Mouse (Mus musculus) hindbrain, postnatal 0 days (tissue): Measurements from ENCODE around the gene Malrd1. TPM values are rescaled to one million over a fixed set of nuclear protein-coding genes. Genes with fewer than 3 reads are reported as not detected.
A peak's percentile ranks its signal among the peaks of the same experiment; 100 is the strongest.

Source experiments
- ATAC-seq: fragments of 200-750 bp; cut with Nextera tagmentation; 2 replicates; pipeline ENCODE4 v1.8.0; 2017; ENCODE audit warnings: mild to moderate bottlenecking, moderate TSS enrichment, moderate library complexity
- DNase-seq: peaks from one replicate; pipeline ENCODE4 v3.0.0-alpha.2; 2015; ENCODE audit warnings: low spot score
- H3K27ac ChIP-seq: fragments of 300-500 bp; sonication (generic); 2 replicates; pipeline ENCODE4 v1.5.1; 2014; ENCODE audit warnings: mild to moderate bottlenecking
- H3K27me3 ChIP-seq: fragments of 300-500 bp; sonication (generic); 2 replicates; pipeline ENCODE4 v1.6.1; 2014; ENCODE audit warnings: low read length, mixed read lengths; ENCODE audit not compliant: insufficient read depth
- H3K36me3 ChIP-seq: fragments of 300-500 bp; sonication (generic); 2 replicates; pipeline ENCODE4 v1.6.1; 2014; ENCODE audit warnings: low read length, mixed read lengths; ENCODE audit not compliant: insufficient read depth
- H3K4me1 ChIP-seq: fragments of 300-500 bp; sonication (generic); 2 replicates; pipeline ENCODE4 v1.6.1; 2014; ENCODE audit warnings: antibody characterized with exemption, low read length, mixed read lengths; ENCODE audit not compliant: insufficient read depth
- H3K4me2 ChIP-seq: fragments of 300-500 bp; sonication (generic); 2 replicates; pipeline ENCODE4 v1.6.1; 2014; ENCODE audit warnings: low read depth, mild to moderate bottlenecking, low read length, moderate library complexity, mixed read lengths
- H3K4me3 ChIP-seq: fragments of 300-500 bp; sonication (generic); 2 replicates; pipeline ENCODE4 v1.5.1; 2014; ENCODE audit warnings: low read length
- H3K9ac ChIP-seq: fragments of 300-500 bp; sonication (generic); replicated peaks from 2 replicates; pipeline ENCODE4 v1.6.1; 2014; ENCODE audit warnings: mild to moderate bottlenecking, low read length, moderate library complexity, mixed read lengths
- H3K9me3 ChIP-seq: fragments of 300-500 bp; sonication (generic); 2 replicates; pipeline ENCODE4 v1.6.1; 2016; ENCODE audit warnings: low read length, mixed read lengths
- CTCF ChIP-seq: IDR thresholded peaks from 2 replicates; pipeline ENCODE4 v1.5.1; 2016; ENCODE audit warnings: antibody characterized with exemption, control low read depth, low read depth
- WGBS: fragments of 180-500 bp; shearing (Covaris S2); extraction: QIAGEN DNeasy Blood & Tissue Kit; methylation state at CpG from one replicate; pipeline ENCODE4 v1.1.7; 2014; 5-methylcytosine and 5-hydroxymethylcytosine counted together
- polyA plus RNA-seq: library from polyadenylated mRNA; unstranded; fragments of >200 nt; fragmentation: Nextera tagmentation; extraction: Ambion mirVana; gene quantifications from 2 replicates; pipeline ENCODE4 v1.2.1, GENCODE M21; 2015
- total RNA-seq: library from RNA; depleted of rRNA; stranded (reverse); fragments of >200 nt; gene quantifications from 2 replicates; pipeline ENCODE4 v1.2.3, GENCODE M21; 2014

Gene Malrd1
- total and polyA plus RNA-seq, 2 experiments from 2014 or later: 0.15 to 0.26 TPM

- DNase-seq (no peak), ATAC-seq (0 out of 2 replicates have a peak, but pooled peaks have one; percentile 21)
- WGBS: 86% methylated on average over 5 of the region's 5 CpGs
These were observed 637.1 kb downstream of the Malrd1 start for GRCm38 (mm10) chr2:16163246-16163989.

GRCm38 (mm10) chr2:16168611-16169010 is 642.3 kb downstream of the Malrd1 start:
- no peaks in the 10 kb centered on the region for H3K9me3 ChIP-seq
- no peaks in the 10 kb centered on the region for H3K4me1 ChIP-seq
- TF ChIP-seq CTCF: no peak
- H3K4me2 ChIP-seq: no peak overlapping the region
- no peaks in the 10 kb centered on the region for H3K36me3 ChIP-seq
- no peak overlapping the region for H3K4me3 ChIP-seq
- ATAC-seq (no peak), DNase-seq (no peak)
- H3K27ac ChIP-seq: no peak overlapping the region
- 67% methylated on average over 2 of the region's 2 CpGs for WGBS
- H3K9ac ChIP-seq: no peak overlapping the region
- no peaks in the 10 kb centered on the region for H3K27me3 ChIP-seq

More at GRCm38 (mm10) chr2:16163246-16163989, 637.1 kb downstream of the Malrd1 start:
- Histone ChIP-seq H3K9ac (no peak overlapping the region), H3K4me2 (no peak overlapping the region), H3K9me3 (no peaks in the 10 kb centered on the region), H3K4me1 (no peaks in the 10 kb centered on the region), H3K36me3 (no peaks in the 10 kb centered on the region), H3K27me3 (no peaks in the 10 kb centered on the region), H3K27ac (no peak overlapping the region), H3K4me3 (no peak overlapping the region)
- no peak for TF ChIP-seq CTCF

GRCm38 (mm10) chr2:16172086-16172485 is 645.8 kb downstream of the Malrd1 start:
- ATAC-seq (no peak), DNase-seq (no peak)
- Histone ChIP-seq H3K4me3 (no peak overlapping the region), H3K27ac (no peak overlapping the region), H3K4me1 (no peaks in the 10 kb centered on the region), H3K27me3 (no peaks in the 10 kb centered on the region), H3K9me3 (no peaks in the 10 kb centered on the region), H3K36me3 (no peaks in the 10 kb centered on the region), H3K9ac (no peak overlapping the region), H3K4me2 (no peak overlapping the region)
- no peak for TF ChIP-seq CTCF

GRCm38 (mm10) chr2:16173355-16173754 is 647.1 kb downstream of the Malrd1 start:
- H3K9ac ChIP-seq: no peak overlapping the region
- H3K4me2 ChIP-seq: no peak overlapping the region
- no peak for TF ChIP-seq CTCF
- no peak for DNase-seq
- H3K36me3 ChIP-seq: no peaks in the 10 kb centered on the region
- no peak overlapping the region for H3K27ac ChIP-seq
- no peak for ATAC-seq
- WGBS: 33% methylated on average over 2 of the region's 2 CpGs
- H3K4me1 ChIP-seq: no peaks in the 10 kb centered on the region
- H3K9me3 ChIP-seq: no peaks in the 10 kb centered on the region
- no peaks in the 10 kb centered on the region for H3K27me3 ChIP-seq
- H3K4me3 ChIP-seq: no peak overlapping the region

GRCm38 (mm10) chr2:16182140-16182539 is 655.9 kb downstream of the Malrd1 start:
- no peak for DNase-seq
- TF ChIP-seq CTCF: no peak
- no peaks in the 10 kb centered on the region for H3K36me3 ChIP-seq
- H3K4me2 ChIP-seq: no peak overlapping the region
- H3K27ac ChIP-seq: no peak overlapping the region
- 60% methylated on average over 2 of the region's 2 CpGs for WGBS
- no peaks in the 10 kb centered on the region for H3K4me1 ChIP-seq
- ATAC-seq: no peak
- H3K9me3 ChIP-seq: no peaks in the 10 kb centered on the region
- no peak overlapping the region for H3K9ac ChIP-seq
- H3K4me3 ChIP-seq: no peak overlapping the region
- H3K27me3 ChIP-seq: no peaks in the 10 kb centered on the region

GRCm38 (mm10) chr2:16183158-16183557 is 656.9 kb downstream of the Malrd1 start:
- DNase-seq (no peak), ATAC-seq (no peak)
- no peaks in the 10 kb centered on the region for H3K36me3 ChIP-seq
- no peaks in the 10 kb centered on the region for H3K27me3 ChIP-seq
- H3K9me3 ChIP-seq: no peaks in the 10 kb centered on the region
- H3K4me1 ChIP-seq: no peaks in the 10 kb centered on the region
- H3K4me3 ChIP-seq: no peak overlapping the region
- no peak overlapping the region for H3K9ac ChIP-seq
- no peak overlapping the region for H3K27ac ChIP-seq
- 95% methylated on average over 2 of the region's 2 CpGs for WGBS
- no peak overlapping the region for H3K4me2 ChIP-seq
- no peak for TF ChIP-seq CTCF

- H3K27ac ChIP-seq: no peak overlapping the region
- H3K36me3 ChIP-seq: no peaks in the 10 kb centered on the region
- no peaks in the 10 kb centered on the region for H3K27me3 ChIP-seq
- no peaks in the 10 kb centered on the region for H3K9me3 ChIP-seq
- TF ChIP-seq CTCF: no peak
- H3K4me2 ChIP-seq: no peak overlapping the region
- 75% methylated on average over 2 of the region's 2 CpGs for WGBS
- DNase-seq (no peak), ATAC-seq (no peak)
- no peak overlapping the region for H3K9ac ChIP-seq
- no peak overlapping the region for H3K4me3 ChIP-seq
- H3K4me1 ChIP-seq: no peaks in the 10 kb centered on the region
These were observed 683.7 kb downstream of the Malrd1 start for GRCm38 (mm10) chr2:16210016-16210415.
